Mouse (Mus musculus) left cerebral cortex, adult 8-10 months (tissue): ENCODE data around the gene Cdk6. TPM values are rescaled to one million over a fixed set of nuclear protein-coding genes. Genes with fewer than 3 reads are reported as not detected.
"Not testable (repeated sequence)": the region's sequence is repeated elsewhere in the genome, so short reads cannot be mapped to it uniquely, and the experiment has no call there.

Source experiments
- DNase-seq, 2 experiments: peaks; one replicate each; pipeline ENCODE4 v3.0.0; 2022; ENCODE audit warnings: low spot score in 2 of 2
- total RNA-seq, 4 experiments: library from RNA; stranded (reverse); gene quantifications; 2 replicates each; pipeline ENCODE4 v1.2.4; 2022

Cdk6 gene
- 1 to 10 TPM; 2.4 to 6.4 (median 3.8) TPM for total RNA-seq

GRCm38 (mm10) chr5:3341111-3341911 lies at the start of gene Cdk6:
TSS of gene Cdk6 (plus strand) at chr5:3341485.
- DNase-seq: peak; percentile 6 to 9

- no peak for DNase-seq
Observed at GRCm38 (mm10) chr5:3293666-3294065, 47.6 kb upstream of the Cdk6 start.

GRCm38 (mm10) chr5:3300801-3301457 lies 40.4 kb upstream of the Cdk6 start:
- DNase-seq: no peak

- DNase-seq: no peak
Observed at GRCm38 (mm10) chr5:3301535-3301934, 39.8 kb upstream of the Cdk6 start.

GRCm38 (mm10) chr5:3303876-3304275 lies 37.4 kb upstream of the Cdk6 start:
- DNase-seq: no peak

- no peak for DNase-seq
Observed at GRCm38 (mm10) chr5:3306146-3306545, 35.1 kb upstream of the Cdk6 start.

GRCm38 (mm10) chr5:3309122-3309521 lies 32.2 kb upstream of the Cdk6 start:
- DNase-seq: no peak

- no peak for DNase-seq
Observed at GRCm38 (mm10) chr5:3309587-3309986, 31.7 kb upstream of the Cdk6 start.

GRCm38 (mm10) chr5:3311156-3311555 lies 30.1 kb upstream of the Cdk6 start:
- DNase-seq: not testable (repeated sequence)

GRCm38 (mm10) chr5:3317724-3318123 lies 23.6 kb upstream of the Cdk6 start:
- DNase-seq: not testable (repeated sequence)

GRCm38 (mm10) chr5:3320225-3320624 lies 21.1 kb upstream of the Cdk6 start:
- DNase-seq: no peak

- no peak for DNase-seq
Observed at GRCm38 (mm10) chr5:3322052-3322451, 19.2 kb upstream of the Cdk6 start.

GRCm38 (mm10) chr5:3324116-3324515 lies 17.2 kb upstream of the Cdk6 start:
- no peak for DNase-seq

GRCm38 (mm10) chr5:3329361-3329760 lies 11.9 kb upstream of the Cdk6 start:
- no peak for DNase-seq

GRCm38 (mm10) chr5:3330932-3331331 lies 10.4 kb upstream of the Cdk6 start:
- DNase-seq: no peak

GRCm38 (mm10) chr5:3333019-3333418 lies 8.3 kb upstream of the Cdk6 start:
- not testable (repeated sequence) for DNase-seq

- not testable (repeated sequence) for DNase-seq
Observed at GRCm38 (mm10) chr5:3340340-3341058, 786 bp upstream of the Cdk6 start.

GRCm38 (mm10) chr5:3341931-3342770 lies 866 bp downstream of the Cdk6 start:
- DNase-seq: peak in 1 of 2 experiments; percentile 15

- DNase-seq: peak; percentile 13 to 14
Observed at GRCm38 (mm10) chr5:3342771-3343565, 1.7 kb downstream of the Cdk6 start.

- peak; percentile 20 to 43 for DNase-seq
Observed at GRCm38 (mm10) chr5:3343566-3344080, 2.3 kb downstream of the Cdk6 start.
